Mouse (Mus musculus) cerebellum, adult 2 months (tissue): ENCODE measurements around the gene Mboat7.
"Not testable (repeated sequence)": the region's sequence is repeated elsewhere in the genome, so short reads cannot be mapped to it uniquely, and the experiment has no call there.

Experiments used
- CTCF ChIP-seq: fragments of 200-500 bp; IDR thresholded peaks from 2 replicates; pipeline ENCODE4 v1.5.1; 2011; ENCODE audit warnings: low read depth, mild to moderate bottlenecking, control low read depth, low read length, moderate library complexity, borderline replicate concordance; ENCODE audit not compliant: insufficient read depth
- POLR2A ChIP-seq: fragments of 200-500 bp; IDR thresholded peaks from 2 replicates; pipeline ENCODE4 v1.6.1; 2011; ENCODE audit warnings: low read length, control low read depth, borderline replicate concordance; ENCODE audit not compliant: insufficient read depth

DNA sequence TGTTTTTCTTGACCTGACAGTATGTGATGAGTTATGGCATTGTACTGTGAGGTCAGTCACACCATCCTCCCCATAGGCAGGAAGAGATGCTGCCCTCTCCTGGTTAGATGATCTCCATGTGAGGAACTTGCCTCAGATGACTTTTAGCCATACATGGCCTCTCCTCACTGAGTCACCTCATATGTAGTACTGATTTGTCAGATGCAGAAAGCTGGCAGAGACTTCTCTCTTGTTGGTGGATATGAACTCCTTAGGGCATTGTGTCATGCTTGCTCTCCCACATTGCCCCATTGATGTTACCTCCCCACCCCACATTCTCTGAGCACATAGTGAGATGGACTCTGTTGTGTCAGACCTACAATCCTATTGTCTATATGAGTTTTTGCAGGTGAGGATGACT is 32.1 kb upstream of the Mboat7 start:
- not testable (repeated sequence) for TF ChIP-seq POLR2A, CTCF
